20 mouse cellular contexts compared by ENCODE assay signal in genomic region chr10:12986943-12987342, GRCm38 (mm10). TPM values are rescaled to one million over a fixed set of nuclear protein-coding genes. Genes with fewer than 3 reads are reported as not detected.
DNase-seq lines count a peak whose midpoint lies in the region; ATAC-seq and TF ChIP-seq lines count a peak whose summit lies in the region.
"Had no signal": no experiment of that assay in that cellular context is flagged by ENCODE, and none has a peak within 500 bp of the region (broad histone marks: within the 10 kb centered on the region; RNA-seq: fewer than 3 reads in every experiment).

No protein-coding gene starts in this region.

- no peak overlapping the region for H3K27ac ChIP-seq in bone marrow, adult 2 months (ENCODE audit: control insufficient read depth, insufficient read depth, low read depth, low read length, poor library complexity)
- H3K27ac ChIP-seq in heart, embryonic 12.5 days (ENCODE audit: poor library complexity, severe bottlenecking), result peak overlapping the region; percentile 81
- H3K27ac ChIP-seq in liver, embryonic 11.5 days (ENCODE audit: low read depth, low read length), result no peak overlapping the region
- no peak overlapping the region for H3K27ac ChIP-seq in hindbrain, embryonic 10.5 days
- H3K27ac ChIP-seq: hindbrain, embryonic 14.5 days; layer of hippocampus, adult 2 months; limb, embryonic 15.5 days; macrophage; stomach, embryonic 15.5 days had no signal

- TF ChIP-seq POLR2A in bone marrow, adult 2 months (IDR thresholded peaks at IDR 0.05; ENCODE audit: borderline replicate concordance, control insufficient read depth, low read depth, low read length), result no peak

- DNase-seq in 416B (ENCODE audit: low read depth), result peak; percentile 68
- DNase-seq in liver, embryonic 11.5 days (ENCODE audit: low spot score), result no peak
- no peak for DNase-seq in right cerebral cortex, postnatal 4 days
- DNase-seq in right cerebral cortex, postnatal 10 days (ENCODE audit: low spot score in 2 of 2), result no peak
- DNase-seq in urinary bladder, postnatal 4 days (ENCODE audit: low spot score in 2 of 2), result no peak
- DNase-seq in hindbrain, embryonic 10.5 days (ENCODE audit: low spot score), result no peak
- DNase-seq: adrenal gland, postnatal 10 days; embryo, embryonic 11 days; kidney, adult 18-20 months; right cerebral cortex, postnatal 25 days; thymus, postnatal 36 days had no signal

- H3K36me3 ChIP-seq in heart, embryonic 12.5 days, result no peaks in the 10 kb centered on the region
- H3K36me3 ChIP-seq in liver, embryonic 11.5 days (ENCODE audit: control insufficient read depth, insufficient read depth, low read length), result no peaks in the 10 kb centered on the region
- no peaks in the 10 kb centered on the region for H3K36me3 ChIP-seq in hindbrain, embryonic 10.5 days
- H3K36me3 ChIP-seq: limb, embryonic 15.5 days; stomach, embryonic 15.5 days had no signal

- 0 out of 2 replicates have a peak overlapping the region, but pooled peaks have one; percentile 9 for H3K4me2 ChIP-seq in heart, embryonic 12.5 days
- no peak overlapping the region; the same call in 1 of the 2 replicates for H3K4me2 ChIP-seq in liver, embryonic 11.5 days
- H3K4me2 ChIP-seq: hindbrain, embryonic 14.5 days; limb, embryonic 15.5 days; stomach, embryonic 15.5 days had no signal

- ATAC-seq in heart, embryonic 12.5 days (ENCODE audit: insufficient number of reproducible peaks, low FRiP score), result peak; percentile 75; the same call in 1 of the 2 replicates
- peak; percentile 71 for ATAC-seq in liver, embryonic 11.5 days (replicated peaks; ENCODE audit: low FRiP score)
- ATAC-seq: Patski had no signal

- TF ChIP-seq CTCF in bone marrow, adult 2 months (IDR thresholded peaks at IDR 0.05; ENCODE audit: control insufficient read depth, insufficient read depth, low read length), result peak; percentile 16; the same call in 1 of the 2 replicates

- no peak overlapping the region for H3K9ac ChIP-seq in heart, embryonic 12.5 days
- H3K9ac ChIP-seq in liver, embryonic 11.5 days (ENCODE audit: low read depth, low read length), result no peak overlapping the region
- H3K9ac ChIP-seq: hindbrain, embryonic 14.5 days; limb, embryonic 15.5 days; stomach, embryonic 15.5 days had no signal

- WGBS in bone marrow, adult 2 months, result 9% methylated on average over 4 of the region's 4 CpGs
- 7% methylated on average over 4 of the region's 4 CpGs for WGBS in heart, embryonic 12.5 days
- WGBS in liver, embryonic 11.5 days, result 18% methylated on average over 4 of the region's 4 CpGs
- WGBS in hindbrain, embryonic 10.5 days, result 67% methylated on average over 4 of the region's 4 CpGs

- H3K9me3 ChIP-seq in heart, embryonic 12.5 days (replicated peaks), result no peaks in the 10 kb centered on the region
- no peaks in the 10 kb centered on the region for H3K9me3 ChIP-seq in liver, embryonic 11.5 days (ENCODE audit: control insufficient read depth, low read length)
- H3K9me3 ChIP-seq in hindbrain, embryonic 10.5 days, result no peaks in the 10 kb centered on the region
- H3K9me3 ChIP-seq: limb, embryonic 15.5 days; stomach, embryonic 15.5 days had no signal

- H3K27me3 ChIP-seq in heart, embryonic 12.5 days (replicated peaks), result no peaks in the 10 kb centered on the region
- H3K27me3 ChIP-seq in liver, embryonic 11.5 days (replicated peaks; ENCODE audit: control insufficient read depth, insufficient read depth, low read length), result no peaks in the 10 kb centered on the region
- H3K27me3 ChIP-seq in hindbrain, embryonic 10.5 days (ENCODE audit: insufficient read depth, poor library complexity, severe bottlenecking), result no peaks in the 10 kb centered on the region
- H3K27me3 ChIP-seq: limb, embryonic 15.5 days; Patski; stomach, embryonic 15.5 days had no signal

- no peak overlapping the region for H3K4me3 ChIP-seq in bone marrow, adult 2 months (replicated peaks; ENCODE audit: control insufficient read depth, low read depth, low read length)
- H3K4me3 ChIP-seq in heart, embryonic 12.5 days, result no peak overlapping the region
- no peak overlapping the region for H3K4me3 ChIP-seq in liver, embryonic 11.5 days (ENCODE audit: low read depth, low read length)
- H3K4me3 ChIP-seq in hindbrain, embryonic 10.5 days, result no peak overlapping the region
- H3K4me3 ChIP-seq: erythroblast, embryonic 14.5 days; layer of hippocampus, adult 2 months; limb, embryonic 15.5 days; stomach, embryonic 15.5 days had no signal

- peaks cover 1% of the 10 kb centered on the region for H3K4me1 ChIP-seq in bone marrow, adult 2 months (ENCODE audit: control insufficient read depth, insufficient read depth, low read length)
- H3K4me1 ChIP-seq in heart, embryonic 12.5 days (replicated peaks), result peaks cover 11% of the 10 kb centered on the region; the same call in 1 of the 2 replicates
- peaks cover 11% of the 10 kb centered on the region for H3K4me1 ChIP-seq in liver, embryonic 11.5 days (replicated peaks; ENCODE audit: control insufficient read depth, insufficient read depth, low read length)
- H3K4me1 ChIP-seq in hindbrain, embryonic 10.5 days (replicated peaks), result no peaks in the 10 kb centered on the region
- H3K4me1 ChIP-seq: limb, embryonic 15.5 days; stomach, embryonic 15.5 days had no signal

RNA-seq across cellular contexts. Expression of gene Sf3b5, which starts 18.2 kb away (rescaled TPM):
- polyA plus RNA-seq in bone marrow, adult 2 months (2011; ENCODE audit: insufficient read depth, insufficient read length, low replicate concordance, missing spikeins), result 10.7 and 15.7 TPM in 2 replicates
- 29.6 and 30.7 TPM in 2 replicates for polyA plus RNA-seq in heart, embryonic 12.5 days (2016; fragmentation: Nextera tagmentation; extraction: Ambion mirVana)
- 48.0 and 50.1 TPM in 2 replicates for polyA plus RNA-seq in liver, embryonic 11.5 days (2014; fragmentation: Nextera tagmentation; extraction: Ambion mirVana)
- polyA plus RNA-seq in hindbrain, embryonic 10.5 days (2016; fragmentation: Nextera tagmentation; extraction: Ambion mirVana), result 44.0 and 47.3 TPM in 2 replicates

RNA-seq across cellular contexts. Expression of gene Stx11, which starts 22.8 kb away (rescaled TPM):
- polyA plus RNA-seq in bone marrow, adult 2 months (2011; ENCODE audit: insufficient read depth, insufficient read length, low replicate concordance, missing spikeins), result 13.2 and 28.8 TPM in 2 replicates
- 5.5 and 6.4 TPM in 2 replicates for polyA plus RNA-seq in heart, embryonic 12.5 days (2016; fragmentation: Nextera tagmentation; extraction: Ambion mirVana)
- 12.6 and 14.9 TPM in 2 replicates for polyA plus RNA-seq in liver, embryonic 11.5 days (2014; fragmentation: Nextera tagmentation; extraction: Ambion mirVana)
- polyA plus RNA-seq in hindbrain, embryonic 10.5 days (2016; fragmentation: Nextera tagmentation; extraction: Ambion mirVana), result 1.6 and 2.3 TPM in 2 replicates
